Mouse (Mus musculus) liver, embryonic 14.5 days (tissue): ENCODE data around the gene Rapgef4.

Experiments used
- CTCF ChIP-seq: IDR thresholded peaks from 2 replicates; pipeline ENCODE4 v1.5.1; 2016; ENCODE audit warnings: antibody characterized with exemption, low read depth, control low read depth
- EP300 ChIP-seq: IDR thresholded peaks from 2 replicates; pipeline ENCODE4 v1.6.1; 2016; ENCODE audit warnings: antibody characterized with exemption, low read depth

- TF ChIP-seq EP300 (no peak), CTCF (no peak)
Measured at GRCm38 (mm10) chr2:71957951-71958350, 23.1 kb upstream of the Rapgef4 start.
